In the genomic region with DNA sequence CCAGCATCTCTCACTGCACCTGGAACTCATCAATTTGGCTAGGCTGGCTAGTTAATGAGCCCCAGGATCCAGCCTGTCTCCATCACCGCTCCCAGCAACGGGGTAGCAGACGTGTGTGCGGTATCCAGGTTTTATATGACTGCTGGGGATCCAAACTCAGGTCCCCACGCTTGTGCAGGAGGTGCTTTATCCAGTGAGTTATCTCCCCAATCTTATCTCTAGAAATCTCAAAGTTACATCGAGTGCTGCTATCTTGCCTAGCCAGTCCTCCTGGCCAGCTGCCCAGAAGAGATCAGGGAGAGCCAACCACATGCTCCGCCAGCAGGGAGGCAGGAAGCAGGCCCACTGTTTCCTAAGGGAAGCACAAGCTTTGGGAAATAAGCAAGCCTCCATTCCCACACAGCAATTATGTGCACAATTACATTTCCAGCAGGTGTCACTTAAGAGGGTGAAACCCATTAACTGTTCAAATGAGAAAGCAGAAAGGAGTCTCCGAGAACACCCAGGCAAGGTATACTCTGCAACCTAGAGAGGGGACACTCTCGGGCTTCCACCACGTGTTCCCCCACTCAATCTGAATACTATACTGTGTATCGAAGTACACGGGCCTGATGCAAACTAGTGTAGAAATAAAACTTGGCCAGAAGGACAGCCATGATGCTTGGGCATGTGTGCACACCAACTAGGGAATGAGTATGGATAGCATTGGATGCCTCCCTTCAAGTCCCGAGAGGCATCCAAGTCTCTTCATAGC, we compare ENCODE assay signal across 7 mouse cellular contexts.
A peak's percentile ranks its signal among the peaks of the same experiment; 100 is the strongest.
DNase-seq lines count a peak whose midpoint lies in the region; ATAC-seq and TF ChIP-seq lines count a peak whose summit lies in the region.

No protein-coding gene starts in this region.

- TF ChIP-seq CTCF in hindbrain, postnatal 0 days (IDR thresholded peaks at IDR 0.05; ENCODE audit: low read depth) = peak; percentile 28; the same call in 1 of the 2 replicates
- peak; percentile 23; the same call in 1 of the 2 replicates for TF ChIP-seq CTCF in midbrain, postnatal 0 days (IDR thresholded peaks at IDR 0.05)

- no peak overlapping the region for H3K4me2 ChIP-seq in forebrain, embryonic 16.5 days (ENCODE audit: low read length)
- H3K4me2 ChIP-seq in hindbrain, postnatal 0 days (ENCODE audit: low read depth, low read length) = no peak overlapping the region
- no peak overlapping the region for H3K4me2 ChIP-seq in midbrain, postnatal 0 days (ENCODE audit: low read depth, low read length, poor library complexity, severe bottlenecking)

- H3K9me3 ChIP-seq in forebrain, embryonic 16.5 days (ENCODE audit: control insufficient read depth, low read length) = no peaks in the 10 kb centered on the region
- no peaks in the 10 kb centered on the region for H3K9me3 ChIP-seq in hindbrain, postnatal 0 days (ENCODE audit: low read length)
- H3K9me3 ChIP-seq in midbrain, postnatal 0 days (ENCODE audit: low read length) = no peaks in the 10 kb centered on the region

- H3K27me3 ChIP-seq in forebrain, embryonic 16.5 days (replicated peaks; ENCODE audit: control insufficient read depth, insufficient read depth, low read length) = no peaks in the 10 kb centered on the region
- no peaks in the 10 kb centered on the region for H3K27me3 ChIP-seq in hindbrain, postnatal 0 days (ENCODE audit: insufficient read depth, low read length)
- H3K27me3 ChIP-seq in midbrain, postnatal 0 days (ENCODE audit: insufficient read depth, low read length) = no peaks in the 10 kb centered on the region

- DNase-seq in adipocyte (ENCODE audit: low spot score) = peak; percentile 49
- peak; percentile 75 for DNase-seq in adrenal gland, postnatal 25 days
- peak; percentile 81 for DNase-seq in hindbrain, postnatal 0 days (ENCODE audit: low spot score)
- DNase-seq in left cerebral cortex, adult 11 months (ENCODE audit: low spot score) = peak; percentile 66
- peak; percentile 66 for DNase-seq in midbrain, postnatal 0 days (ENCODE audit: low spot score)

- H3K27ac ChIP-seq in forebrain, embryonic 16.5 days (ENCODE audit: low read length) = peak overlapping the region; percentile 72
- H3K27ac ChIP-seq in hindbrain, postnatal 0 days = no peak overlapping the region
- no peak overlapping the region for H3K27ac ChIP-seq in midbrain, postnatal 0 days (ENCODE audit: low read depth, low read length)

- H3K9ac ChIP-seq in forebrain, embryonic 16.5 days (replicated peaks; ENCODE audit: low read depth, low read length) = no peak overlapping the region
- no peak overlapping the region for H3K9ac ChIP-seq in hindbrain, postnatal 0 days (replicated peaks; ENCODE audit: low read length)
- no peak overlapping the region for H3K9ac ChIP-seq in midbrain, postnatal 0 days (replicated peaks; ENCODE audit: low read length, poor library complexity, severe bottlenecking)

- no peak overlapping the region for H3K4me3 ChIP-seq in forebrain, embryonic 16.5 days (replicated peaks; ENCODE audit: low read length)
- no peak overlapping the region for H3K4me3 ChIP-seq in hindbrain, postnatal 0 days (ENCODE audit: low read length)
- H3K4me3 ChIP-seq in midbrain, postnatal 0 days (ENCODE audit: low read depth, low read length) = no peak overlapping the region

- WGBS in forebrain, embryonic 16.5 days = 53% methylated on average over 13 of the region's 13 CpGs
- 53% methylated on average over 13 of the region's 13 CpGs for WGBS in hindbrain, postnatal 0 days
- 72% methylated on average over 13 of the region's 13 CpGs for WGBS in midbrain, postnatal 0 days

- H3K36me3 ChIP-seq in forebrain, embryonic 16.5 days (ENCODE audit: control insufficient read depth, insufficient read depth) = no peaks in the 10 kb centered on the region
- no peaks in the 10 kb centered on the region for H3K36me3 ChIP-seq in hindbrain, postnatal 0 days (ENCODE audit: insufficient read depth, low read length)
- H3K36me3 ChIP-seq in midbrain, postnatal 0 days (ENCODE audit: insufficient read depth, low read length) = no peaks in the 10 kb centered on the region

- H3K4me1 ChIP-seq in forebrain, embryonic 16.5 days (replicated peaks; ENCODE audit: control insufficient read depth, insufficient read depth, low read length) = peaks cover 45% of the 10 kb centered on the region
- peaks cover 16% of the 10 kb centered on the region; the same call in 1 of the 2 replicates for H3K4me1 ChIP-seq in hindbrain, postnatal 0 days (ENCODE audit: insufficient read depth, low read length)
- peaks cover 6% of the 10 kb centered on the region for H3K4me1 ChIP-seq in midbrain, postnatal 0 days (ENCODE audit: insufficient read depth, low read length)

- peak; percentile 76 for ATAC-seq in forebrain, embryonic 16.5 days
- ATAC-seq in hindbrain, postnatal 0 days = peak; percentile 38; the same call in 1 of the 2 replicates
- ATAC-seq in midbrain, postnatal 0 days (ENCODE audit: low FRiP score) = no peak
- no peak for ATAC-seq in erythroblast, adult 5-6 weeks (replicated peaks; ENCODE audit: low FRiP score, poor library complexity, severe bottlenecking)

Comparison
In these comparisons a context has a peak if more than half of its experiments do, and no peak if none do; other contexts are left out.
1. ATAC-seq: peak in forebrain, embryonic 16.5 days (single experiment) and hindbrain, postnatal 0 days (single experiment); none in midbrain, postnatal 0 days (single experiment) and erythroblast, adult 5-6 weeks (single experiment).
2. Peak in every context shown above with its lines, with median percentiles within 50 percentile points of each other: DNase-seq.